Mouse (Mus musculus): Measurements from ENCODE around the gene Slc22a13. TPM values are rescaled to one million over a fixed set of nuclear protein-coding genes. Genes with fewer than 3 reads are reported as not detected.

Slc22a13 gene
- 0.06 and 0.11 TPM in 2 replicates for polyA plus RNA-seq (2012; rRNA removed)

DNA sequence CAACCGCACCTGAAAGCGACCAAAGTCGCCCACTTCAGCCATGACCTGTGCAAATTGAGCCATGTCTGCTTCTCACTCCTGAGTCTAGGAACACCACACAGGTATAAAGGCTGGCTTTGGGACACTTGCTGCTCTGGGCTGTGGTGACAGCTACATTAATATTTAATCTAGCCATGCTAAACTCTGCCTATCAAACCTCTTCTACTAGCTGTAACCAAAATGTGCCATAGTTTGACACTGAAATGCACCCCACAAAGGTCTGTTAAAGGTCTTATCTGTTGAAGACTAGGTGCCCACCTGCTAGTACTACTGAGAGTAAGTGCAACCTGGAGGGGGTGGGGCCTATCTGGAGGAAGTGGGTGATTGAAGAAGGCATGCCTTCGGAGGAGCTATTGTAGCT lies at the start of gene Slc22a13:
TSS of gene Slc22a13 (minus strand) at position 101 of the 400 bp plus-strand sequence.
- Histone ChIP-seq H3K4me3 (replicated peaks; ENCODE audit: extremely low read depth, low read depth, low read length) (no peak within 1 kb of the TSS), H3K4me1 (ENCODE audit: control insufficient read depth, insufficient read depth, low read length) (no peaks in the 10 kb centered on the region)
- 91% methylated on average over 4 of the region's 4 CpGs for WGBS
- TF ChIP-seq CTCF (IDR thresholded peaks at IDR 0.05; ENCODE audit: insufficient read depth, low read length) (no peak), POLR2A (IDR thresholded peaks at IDR 0.05; ENCODE audit: borderline replicate concordance, extremely low read depth, low read depth, low read length) (no peak)
- no peak for DNase-seq

DNA sequence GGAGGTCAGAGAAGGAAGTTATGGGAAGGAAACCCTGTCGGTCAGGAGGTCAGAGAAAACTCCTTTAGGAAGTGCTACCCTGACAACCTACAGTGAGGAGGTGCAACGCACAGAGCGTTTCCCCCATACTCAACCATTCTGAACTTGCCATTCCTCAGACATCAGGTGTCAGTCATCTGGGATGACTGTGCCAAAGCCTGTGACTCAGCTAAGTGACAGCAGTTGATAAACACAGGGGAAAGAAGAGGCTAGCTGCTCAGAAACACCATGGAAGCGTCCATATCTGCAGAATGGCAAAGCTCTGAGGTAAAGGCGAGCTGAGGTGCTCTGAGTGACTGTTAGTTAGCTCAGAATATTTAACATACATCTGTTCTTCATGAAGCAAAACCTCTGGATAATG lies 49.2 kb upstream of the Slc22a13 start:
- no peak for TF ChIP-seq CTCF (IDR thresholded peaks at IDR 0.05; ENCODE audit: insufficient read depth, low read length)
- DNase-seq: no peak
- 72% methylated on average over 5 of the region's 5 CpGs for WGBS
- Histone ChIP-seq H3K4me3 (replicated peaks; ENCODE audit: extremely low read depth, low read depth, low read length) (no peak overlapping the region), H3K4me1 (ENCODE audit: control insufficient read depth, insufficient read depth, low read length) (no peaks in the 10 kb centered on the region)

DNA sequence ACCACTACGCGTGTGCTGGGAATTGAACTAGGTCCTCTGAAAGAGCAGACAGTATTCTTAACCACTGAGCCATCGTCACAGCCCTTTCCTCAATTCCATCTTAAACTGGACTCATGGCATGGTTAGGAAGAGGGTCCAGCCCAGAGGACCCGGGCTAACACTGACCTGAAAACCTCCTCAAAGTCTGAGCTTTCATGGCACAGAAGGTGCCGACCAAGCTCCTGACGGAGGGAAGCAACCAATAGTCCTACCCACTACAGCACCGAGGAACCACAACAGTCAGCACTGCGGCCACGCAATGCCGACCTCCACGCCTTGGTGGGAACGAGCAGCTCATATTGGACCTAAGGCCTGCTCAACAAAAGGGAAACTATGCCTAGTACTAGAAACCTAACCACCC lies 47.3 kb upstream of the Slc22a13 start:
- no peak for DNase-seq
- Histone ChIP-seq H3K4me3 (replicated peaks; ENCODE audit: extremely low read depth, low read depth, low read length) (no peak overlapping the region), H3K4me1 (ENCODE audit: control insufficient read depth, insufficient read depth, low read length) (no peaks in the 10 kb centered on the region)
- WGBS: 95% methylated on average over 12 of the region's 12 CpGs
- no peak for TF ChIP-seq POLR2A (IDR thresholded peaks at IDR 0.05; ENCODE audit: borderline replicate concordance, extremely low read depth, low read depth, low read length)
- TF ChIP-seq CTCF (IDR thresholded peaks at IDR 0.05; ENCODE audit: insufficient read depth, low read length): no peak

DNA sequence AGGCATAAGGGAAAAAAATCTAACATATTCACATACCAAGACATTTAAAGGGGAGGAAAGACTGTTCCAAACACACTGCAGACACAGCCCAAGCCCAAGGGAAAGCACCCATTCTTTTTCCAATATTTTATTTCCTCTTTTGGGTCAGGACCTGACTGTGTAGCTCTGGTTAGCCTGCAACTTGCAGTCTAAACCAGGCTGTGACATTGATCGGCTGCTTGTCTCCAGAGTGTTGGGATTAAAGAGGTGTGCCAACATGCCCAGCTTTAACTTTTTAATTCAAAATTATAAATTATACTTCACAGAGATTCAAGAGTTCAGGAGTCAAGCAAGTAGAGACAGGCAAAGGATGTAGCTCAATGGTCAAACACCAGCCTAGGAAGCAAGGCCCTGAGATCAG lies 46.2 kb upstream of the Slc22a13 start:
- DNase-seq: no peak
- WGBS: 92% methylated on average over 1 of the region's 1 CpGs
- H3K4me3 ChIP-seq (replicated peaks; ENCODE audit: extremely low read depth, low read depth, low read length): no peak overlapping the region
- no peak for TF ChIP-seq CTCF (IDR thresholded peaks at IDR 0.05; ENCODE audit: insufficient read depth, low read length)
- TF ChIP-seq POLR2A (IDR thresholded peaks at IDR 0.05; ENCODE audit: borderline replicate concordance, extremely low read depth, low read depth, low read length): no peak
- no peaks in the 10 kb centered on the region for H3K4me1 ChIP-seq (ENCODE audit: control insufficient read depth, insufficient read depth, low read length)

DNA sequence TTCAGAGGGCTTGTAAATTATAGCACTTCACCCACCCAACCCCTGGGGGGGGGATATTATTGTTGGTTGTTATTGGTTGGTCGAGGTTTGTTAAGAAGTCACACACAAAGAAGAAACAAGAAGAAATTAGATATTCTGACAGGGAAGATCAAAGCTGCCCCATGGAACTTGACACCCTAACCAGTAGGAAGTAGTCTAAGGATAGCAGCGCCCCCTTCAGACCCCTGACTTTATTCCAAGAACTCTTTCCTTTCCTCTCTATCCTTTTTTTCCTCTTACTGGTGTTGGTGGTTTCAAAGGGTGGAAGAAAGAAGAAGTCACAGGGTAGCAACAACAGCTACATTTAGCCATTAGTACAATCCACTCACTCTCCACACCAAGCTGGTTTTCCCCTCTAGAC lies 45.3 kb upstream of the Slc22a13 start:
- Histone ChIP-seq H3K4me3 (replicated peaks; ENCODE audit: extremely low read depth, low read depth, low read length) (no peak overlapping the region), H3K4me1 (ENCODE audit: control insufficient read depth, insufficient read depth, low read length) (no peaks in the 10 kb centered on the region)
- 80% methylated on average over 2 of the region's 2 CpGs for WGBS
- TF ChIP-seq POLR2A (IDR thresholded peaks at IDR 0.05; ENCODE audit: borderline replicate concordance, extremely low read depth, low read depth, low read length): no peak
- TF ChIP-seq CTCF (IDR thresholded peaks at IDR 0.05; ENCODE audit: insufficient read depth, low read length): no peak
- no peak for DNase-seq

DNA sequence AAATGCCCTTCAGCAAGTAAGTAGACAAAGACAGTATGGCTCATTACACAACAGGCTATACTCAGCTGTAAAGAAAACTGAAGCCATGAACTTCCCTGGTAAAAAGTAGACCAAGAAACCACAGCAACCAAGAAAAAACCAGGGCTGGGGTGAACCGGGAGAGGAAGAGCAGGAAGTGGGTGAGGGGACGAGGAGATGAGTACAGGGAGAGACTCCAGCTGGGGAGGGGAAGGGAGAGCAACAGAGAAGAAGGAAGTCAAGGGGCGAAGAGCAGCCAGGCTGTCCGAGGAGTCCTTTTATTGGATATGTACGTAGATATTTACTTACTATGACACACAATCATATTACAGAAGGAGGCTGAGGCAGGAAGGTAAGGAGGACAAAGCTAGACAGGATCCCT lies 39.1 kb upstream of the Slc22a13 start:
- WGBS: 58% methylated on average over 5 of the region's 5 CpGs
- TF ChIP-seq POLR2A (IDR thresholded peaks at IDR 0.05; ENCODE audit: borderline replicate concordance, extremely low read depth, low read depth, low read length) (no peak), CTCF (IDR thresholded peaks at IDR 0.05; ENCODE audit: insufficient read depth, low read length) (no peak)
- H3K4me3 ChIP-seq (replicated peaks; ENCODE audit: extremely low read depth, low read depth, low read length): no peak overlapping the region
- no peaks in the 10 kb centered on the region for H3K4me1 ChIP-seq (ENCODE audit: control insufficient read depth, insufficient read depth, low read length)
- no peak for DNase-seq

DNA sequence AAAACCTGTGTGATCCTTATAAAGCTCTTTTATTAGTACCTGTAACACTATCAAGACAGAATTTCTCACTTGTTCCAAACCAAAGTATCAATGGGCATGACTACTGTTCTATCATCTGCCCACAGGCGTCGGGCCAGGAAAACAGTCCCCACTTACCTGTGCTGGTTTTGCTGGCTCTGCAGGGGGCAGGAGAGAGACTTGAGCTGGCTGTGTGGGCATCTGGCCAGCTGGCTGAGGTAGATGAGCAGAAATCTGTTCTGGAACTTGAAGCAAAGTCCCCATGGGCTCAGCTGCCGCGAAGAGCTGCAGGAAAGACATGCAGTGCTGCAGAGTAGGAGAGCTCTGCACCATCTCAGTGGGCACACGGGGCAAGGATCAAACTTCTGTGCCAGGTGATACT lies 37.9 kb upstream of the Slc22a13 start:
- TF ChIP-seq POLR2A (IDR thresholded peaks at IDR 0.05; ENCODE audit: borderline replicate concordance, extremely low read depth, low read depth, low read length) (no peak), CTCF (IDR thresholded peaks at IDR 0.05; ENCODE audit: insufficient read depth, low read length) (peak; percentile 5; the same call in 1 of the 2 replicates)
- peak; percentile 22 for DNase-seq
- 72% methylated on average over 5 of the region's 5 CpGs for WGBS
- Histone ChIP-seq H3K4me1 (ENCODE audit: control insufficient read depth, insufficient read depth, low read length) (no peaks in the 10 kb centered on the region), H3K4me3 (replicated peaks; ENCODE audit: extremely low read depth, low read depth, low read length) (no peak overlapping the region)

DNA sequence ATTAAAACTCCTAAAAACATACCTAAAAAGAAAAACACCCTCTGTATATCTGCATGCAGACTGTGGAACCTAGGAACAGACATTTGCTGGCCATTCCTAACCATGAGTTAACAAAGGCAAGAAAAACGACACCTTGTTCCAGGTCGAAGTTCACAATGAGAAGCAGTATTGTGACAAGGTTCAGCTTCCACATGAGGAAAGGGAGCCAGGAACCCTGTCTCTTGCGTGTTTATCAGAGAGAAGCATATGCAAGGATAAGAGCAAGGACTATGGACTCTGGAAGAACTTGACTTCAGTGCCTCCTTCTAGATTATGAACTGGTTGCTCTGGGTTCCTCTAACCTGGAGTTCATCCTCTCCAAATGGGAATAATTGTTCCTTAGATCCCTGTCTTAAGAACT lies 35.1 kb upstream of the Slc22a13 start:
- Histone ChIP-seq H3K4me1 (ENCODE audit: control insufficient read depth, insufficient read depth, low read length) (no peaks in the 10 kb centered on the region), H3K4me3 (replicated peaks; ENCODE audit: extremely low read depth, low read depth, low read length) (no peak overlapping the region)
- TF ChIP-seq POLR2A (IDR thresholded peaks at IDR 0.05; ENCODE audit: borderline replicate concordance, extremely low read depth, low read depth, low read length): no peak
- no peak for TF ChIP-seq CTCF (IDR thresholded peaks at IDR 0.05; ENCODE audit: insufficient read depth, low read length)
- no peak for DNase-seq
- 87% methylated on average over 3 of the region's 3 CpGs for WGBS

DNA sequence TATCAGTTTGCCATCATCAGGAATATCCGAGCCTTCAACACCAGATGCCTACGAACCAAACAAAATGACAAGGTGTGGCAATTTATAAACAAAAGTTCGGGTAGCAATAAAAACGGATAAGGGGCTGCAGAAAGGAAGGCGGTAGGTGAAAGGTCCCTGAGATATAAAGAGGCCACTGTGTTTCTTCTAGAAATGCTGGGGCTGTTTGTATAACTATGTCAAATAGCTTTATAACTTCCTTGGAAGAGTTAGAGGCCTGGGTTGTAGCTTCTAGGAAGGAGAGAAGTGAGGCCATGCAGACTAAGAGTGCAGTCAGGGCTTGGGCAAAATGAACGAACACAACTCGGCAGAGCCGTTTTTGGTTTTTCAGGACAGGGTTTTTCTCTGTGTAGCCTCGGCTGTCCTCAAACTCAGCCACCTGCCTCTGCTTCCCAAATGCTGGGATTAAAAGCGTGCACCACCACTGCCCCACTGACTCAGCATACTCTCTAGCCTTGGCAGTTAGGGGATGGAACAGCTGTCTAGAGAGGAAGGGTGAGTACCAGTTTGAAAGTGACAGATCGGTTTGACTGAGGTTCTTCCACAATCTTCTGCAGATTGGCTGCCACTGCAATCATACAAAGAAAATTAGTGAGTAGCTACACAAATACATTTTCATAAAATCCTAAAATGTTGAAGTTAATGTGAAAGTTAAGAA lies 32.4 kb upstream of the Slc22a13 start:
- DNase-seq: no peak
- no peak for TF ChIP-seq POLR2A (IDR thresholded peaks at IDR 0.05; ENCODE audit: borderline replicate concordance, extremely low read depth, low read depth, low read length)
- TF ChIP-seq CTCF (IDR thresholded peaks at IDR 0.05; ENCODE audit: insufficient read depth, low read length): no peak
- 75% methylated on average over 11 of the region's 11 CpGs for WGBS
- Histone ChIP-seq H3K4me1 (ENCODE audit: control insufficient read depth, insufficient read depth, low read length) (no peaks in the 10 kb centered on the region), H3K4me3 (replicated peaks; ENCODE audit: extremely low read depth, low read depth, low read length) (no peak overlapping the region)

DNA sequence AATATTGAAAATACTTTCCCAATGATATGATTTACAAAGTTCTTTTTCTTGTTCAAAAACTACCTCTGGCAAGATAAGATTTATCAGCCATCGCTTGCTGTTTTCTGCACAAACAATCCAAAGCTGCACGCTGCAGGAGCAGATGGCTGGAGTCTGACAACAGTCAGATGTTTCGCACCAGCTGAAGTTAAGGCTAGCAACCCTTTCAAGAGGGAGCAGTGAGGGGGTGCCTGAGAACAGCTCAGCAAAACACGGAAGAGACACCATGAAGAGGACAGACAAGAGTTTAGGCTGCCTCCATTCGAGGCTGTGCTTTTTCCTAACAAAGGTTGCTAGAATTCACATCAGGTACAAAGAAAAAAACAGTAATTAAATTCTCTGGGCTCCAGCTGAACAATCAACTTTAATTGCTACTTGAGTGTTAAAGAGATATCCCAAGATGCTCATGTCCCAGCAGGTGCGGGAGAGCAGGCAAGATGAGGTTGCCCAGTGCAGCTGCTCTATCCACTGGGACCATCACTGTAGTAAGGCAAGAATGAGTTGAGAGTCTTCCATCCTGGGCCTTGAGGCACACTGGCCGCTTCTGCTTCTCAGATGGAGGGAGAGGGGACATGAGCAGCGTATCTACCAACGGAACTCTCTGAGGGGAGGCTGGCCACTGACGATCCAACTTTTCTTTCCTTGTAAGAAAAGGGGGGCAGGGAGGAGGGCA lies 31.5 kb upstream of the Slc22a13 start:
- TF ChIP-seq POLR2A (IDR thresholded peaks at IDR 0.05; ENCODE audit: borderline replicate concordance, extremely low read depth, low read depth, low read length) (no peak), CTCF (IDR thresholded peaks at IDR 0.05; ENCODE audit: insufficient read depth, low read length) (no peak)
- no peak for DNase-seq
- 87% methylated on average over 10 of the region's 10 CpGs for WGBS
- H3K4me1 ChIP-seq (ENCODE audit: control insufficient read depth, insufficient read depth, low read length): no peaks in the 10 kb centered on the region
- no peak overlapping the region for H3K4me3 ChIP-seq (replicated peaks; ENCODE audit: extremely low read depth, low read depth, low read length)
